Mouse (Mus musculus) central nervous system, embryonic 14 days (tissue): ENCODE results near the gene Olfr96. TPM values are rescaled to one million over a fixed set of nuclear protein-coding genes. Genes with fewer than 3 reads are reported as not detected.

Experiments used
- polyA plus RNA-seq: library from polyadenylated mRNA; depleted of rRNA; stranded (reverse); fragments of >200 nt; gene quantifications from 2 replicates; pipeline ENCODE4 v1.2.3, GENCODE M21; 2012; rRNA removed

Gene Olfr96
- polyA plus RNA-seq = not detected in 2 replicates

DNA sequence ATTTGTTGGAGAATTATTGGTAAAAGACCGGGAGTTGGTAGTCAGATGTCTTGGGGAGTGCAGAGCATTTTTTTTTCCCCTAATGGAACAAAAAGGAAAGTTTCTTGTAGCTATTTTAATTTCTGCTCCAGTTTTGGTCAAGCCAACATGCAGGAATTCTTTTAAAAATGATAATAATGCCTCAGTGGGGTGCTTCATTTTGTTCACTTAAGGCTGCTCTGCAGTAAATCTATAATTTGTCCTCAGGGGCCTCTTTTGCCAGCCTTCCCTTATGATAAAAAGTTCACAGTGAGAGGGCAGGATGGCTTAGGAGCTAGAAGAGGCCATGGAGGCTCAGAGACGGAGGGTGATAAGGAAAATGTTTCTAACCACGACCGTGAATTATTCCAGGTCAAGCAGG lies at the start of gene Olfr96:
Gene Olfr96 (plus strand): TSS at position 301 of the 400 bp plus-strand sequence.

GRCm38 (mm10) chr17:37193656-37194055 lies 26.3 kb upstream of the Olfr96 start, which contains the start of gene Ubd:
Gene Ubd, plus strand, starts transcription at chr17:37193892.

GRCm38 (mm10) chr17:37200894-37201293 lies 19.1 kb upstream of the Olfr96 start, which contains the start of gene Olfr94:
Gene Olfr94, minus strand, starts transcription at chr17:37200994.

DNA sequence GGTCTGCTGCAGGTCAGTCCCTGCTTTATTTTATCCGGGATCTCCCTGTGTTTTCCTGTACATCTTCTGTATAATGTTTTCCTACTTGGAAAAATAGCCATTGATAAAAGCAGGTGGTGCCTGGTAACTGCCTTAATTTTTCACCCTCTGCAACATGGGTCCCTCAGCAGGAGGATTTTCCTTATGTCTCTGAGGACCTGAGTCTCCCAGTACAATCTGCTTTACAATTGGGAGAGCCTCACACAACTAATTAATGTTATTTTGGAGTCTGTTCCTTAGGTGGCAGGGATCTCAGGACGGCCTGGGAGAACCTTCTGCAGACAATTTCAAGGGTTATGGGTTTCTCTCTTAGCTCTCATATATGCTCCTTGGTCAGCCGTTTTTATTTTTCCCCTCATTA lies 6.9 kb upstream of the Olfr96 start, which contains the start of gene Olfr95:
Gene Olfr95 (minus strand): TSS at position 101 of the 400 bp plus-strand sequence.

DNA sequence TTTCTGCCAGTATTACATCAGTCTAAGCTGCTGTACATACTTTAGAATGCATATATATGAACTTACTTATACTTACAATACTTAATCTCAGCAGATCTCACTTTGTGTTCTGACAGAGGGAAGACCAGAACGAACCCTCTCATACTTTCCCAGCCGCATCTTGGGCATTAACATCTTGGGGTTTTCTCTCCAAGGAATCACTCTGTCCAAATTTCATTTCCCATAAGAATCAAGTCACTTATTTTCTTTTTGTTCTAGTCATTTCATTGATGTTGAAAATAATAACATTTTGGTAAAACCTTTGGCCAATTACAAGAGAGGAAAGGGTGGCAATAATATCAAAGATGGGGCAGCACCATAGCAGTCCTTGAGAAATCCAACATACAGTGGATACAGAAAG lies 17.3 kb downstream of the Olfr96 start, which contains the start of gene Olfr97:
Gene Olfr97 (minus strand): TSS at position 101 of the 400 bp plus-strand sequence.

DNA sequence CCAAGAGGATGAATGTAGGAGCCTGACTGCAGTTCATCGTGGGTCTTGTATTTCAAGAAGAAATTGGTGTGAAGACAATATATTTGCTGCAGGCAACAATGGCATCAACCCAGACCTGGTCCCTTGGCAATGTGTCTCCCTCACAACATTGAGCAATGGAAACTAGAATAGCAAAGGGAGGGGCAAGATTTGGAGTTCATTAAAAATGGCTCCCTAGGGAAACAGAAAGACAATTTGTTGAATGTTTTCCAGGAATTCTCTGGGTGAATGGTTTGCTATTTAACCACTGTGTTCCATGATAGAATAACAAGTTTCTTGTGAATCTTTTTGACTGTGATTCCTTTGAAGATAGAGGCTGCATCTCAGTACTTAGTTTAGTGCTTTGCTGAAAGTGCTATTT lies 43.7 kb downstream of the Olfr96 start, which contains the start of gene Olfr98:
Gene Olfr98 (minus strand): TSS at position 124 of the 400 bp plus-strand sequence.

DNA sequence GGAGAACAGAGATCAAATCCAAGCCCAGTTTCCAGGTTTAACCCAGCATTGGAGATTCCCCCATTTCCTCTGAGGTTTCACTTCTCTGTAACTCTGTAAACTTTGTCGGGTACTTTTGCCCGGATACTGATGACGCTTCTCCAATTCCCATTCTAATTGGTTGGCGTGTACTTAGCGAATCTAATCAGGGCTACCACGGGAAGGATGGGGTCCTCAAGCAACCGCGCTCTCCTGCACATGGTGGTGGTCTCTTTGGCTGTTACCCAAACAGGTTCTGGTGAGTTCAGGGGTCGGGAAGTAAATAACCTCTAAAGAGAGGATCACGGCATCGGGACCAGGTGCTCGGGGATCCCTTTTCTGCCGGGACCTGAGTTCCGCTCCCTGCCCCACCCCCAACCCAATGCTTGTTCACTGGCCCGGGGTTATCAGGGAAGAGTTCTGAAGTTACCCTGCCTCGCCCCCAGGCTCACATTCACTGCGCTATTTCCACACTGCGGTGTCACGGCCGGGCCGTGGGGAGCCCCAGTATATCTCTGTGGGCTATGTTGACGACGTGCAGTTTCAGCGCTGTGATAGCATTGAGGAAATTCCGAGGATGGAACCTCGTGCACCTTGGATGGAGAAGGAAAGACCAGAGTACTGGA lies 50.2 kb downstream of the Olfr96 start, which contains the start of gene H2-M3:
Gene H2-M3 (plus strand): TSS at position 163 of the 644 bp plus-strand sequence.

Other genes starting within 250 kb of the Olfr96 start
- gene 2410137M14Rik, start 238.9 kb upstream of the Olfr96 start, polyA plus RNA-seq = 1.4 and 2.1 TPM in 2 replicates
- gene H2-M5, start 230.6 kb upstream of the Olfr96 start, polyA plus RNA-seq = 14.7 and 16.0 TPM in 2 replicates
- gene Zfp57, start 219.0 kb upstream of the Olfr96 start, polyA plus RNA-seq = 401 and 458 TPM in 2 replicates
- gene Mog, start 196.7 kb upstream of the Olfr96 start, polyA plus RNA-seq = 0.04 and 0.11 TPM in 2 replicates
- 205 and 209 TPM in 2 replicates for gene Gabbr1, start 174.2 kb upstream of the Olfr96 start, polyA plus RNA-seq
- gene Olfr90, start 131.6 kb upstream of the Olfr96 start, polyA plus RNA-seq = not detected in 2 replicates
- gene Olfr91, start 121.9 kb upstream of the Olfr96 start, polyA plus RNA-seq = not detected in 2 replicates
- gene Olfr92, start 100.1 kb upstream of the Olfr96 start, polyA plus RNA-seq = not detected in 2 replicates
- not detected in 2 replicates for gene Olfr93, start 58.7 kb upstream of the Olfr96 start, polyA plus RNA-seq
- gene Ubd, start 26.3 kb upstream of the Olfr96 start, polyA plus RNA-seq = 0.15 and 0.41 TPM in 2 replicates
- 0.04 TPM in 1 of 2 replicates, not detected in the other for gene Olfr94, start 19.2 kb upstream of the Olfr96 start, polyA plus RNA-seq
- 0.01 TPM in 1 of 2 replicates, not detected in the other for gene Olfr95, start 7.0 kb upstream of the Olfr96 start, polyA plus RNA-seq
- gene Olfr97, start 17.2 kb downstream of the Olfr96 start, polyA plus RNA-seq = not detected in 2 replicates
- not detected in 2 replicates for gene Olfr98, start 43.6 kb downstream of the Olfr96 start, polyA plus RNA-seq
- 0.74 and 0.78 TPM in 2 replicates for gene H2-M3, start 50.1 kb downstream of the Olfr96 start, polyA plus RNA-seq
- not detected in 2 replicates for gene Olfr99, start 63.3 kb downstream of the Olfr96 start, polyA plus RNA-seq
- gene Olfr101, start 84.2 kb downstream of the Olfr96 start, polyA plus RNA-seq = not detected in 2 replicates
- not detected in 2 replicates for gene Olfr102, start 96.9 kb downstream of the Olfr96 start, polyA plus RNA-seq
- not detected in 2 replicates for gene Olfr103, start 119.6 kb downstream of the Olfr96 start, polyA plus RNA-seq
- not detected in 2 replicates for gene Olfr104-ps, start 139.4 kb downstream of the Olfr96 start, polyA plus RNA-seq
- gene Olfr105-ps, start 158.9 kb downstream of the Olfr96 start, polyA plus RNA-seq = not detected in 2 replicates
- not detected in 2 replicates for gene Olfr106-ps, start 170.2 kb downstream of the Olfr96 start, polyA plus RNA-seq
- not detected in 2 replicates for gene Olfr107, start 179.1 kb downstream of the Olfr96 start, polyA plus RNA-seq
- not detected in 2 replicates for gene Olfr108, start 225.3 kb downstream of the Olfr96 start, polyA plus RNA-seq
- not detected in 2 replicates for gene Olfr109, start 238.8 kb downstream of the Olfr96 start, polyA plus RNA-seq